Mouse (Mus musculus): ENCODE measurements at regions not wholly inside any gene's neighbourhood (a gene's known extent, or its start where the extent isn't known, plus 50 kb on each side); places are given as distances from the start of the nearest gene placed in this dataset.

DNA sequence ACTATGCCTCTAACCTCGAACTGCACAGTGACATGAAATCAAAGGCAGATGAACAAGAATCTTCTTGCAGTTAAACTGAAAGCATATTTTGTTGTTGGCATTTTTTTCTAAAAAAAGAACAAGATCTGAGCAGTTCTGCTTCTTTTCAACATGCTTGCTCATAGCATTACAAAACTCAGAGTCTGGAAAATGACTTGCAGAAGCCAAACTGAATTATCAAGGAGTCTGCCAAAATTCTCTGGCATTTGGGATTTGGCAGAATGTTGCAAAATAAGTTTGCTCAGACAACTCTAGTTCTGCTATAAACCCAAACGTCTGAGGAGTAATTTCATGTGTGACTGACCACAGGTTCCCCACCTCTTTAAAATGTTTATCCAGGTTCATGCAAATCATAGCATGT lies 907.3 kb upstream of the Gm37988 start:
- DNase-seq (ENCODE audit: low read depth, low spot score) = peak; percentile 6

GRCm38 (mm10) chr1:3903432-3903831 lies 904.3 kb upstream of the Gm37988 start:
- no peak for DNase-seq (ENCODE audit: low read depth, low spot score)

DNA sequence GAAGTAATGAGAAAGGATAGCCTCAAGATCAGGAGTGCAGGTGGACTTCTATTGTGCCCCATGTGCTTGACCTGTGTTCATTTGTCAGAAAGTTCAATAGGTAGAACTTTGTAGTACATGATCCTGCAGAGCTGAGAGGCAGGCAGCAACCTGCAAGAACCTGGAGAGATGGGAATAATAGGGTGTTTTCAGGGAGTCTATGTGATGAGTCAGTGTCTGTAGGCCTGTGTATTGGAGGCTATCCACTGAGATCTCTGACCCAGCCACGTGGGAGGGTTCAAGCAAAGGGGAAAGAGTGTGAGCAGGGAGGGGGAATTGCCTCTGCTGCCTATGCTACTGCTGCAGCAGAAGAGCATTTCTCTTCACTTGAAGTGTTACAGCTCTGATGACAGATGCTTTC lies 895.2 kb upstream of the Gm37988 start:
- no peak for DNase-seq (ENCODE audit: low read depth, low spot score)

- DNase-seq (ENCODE audit: low read depth, low spot score) = no peak
Measured at GRCm38 (mm10) chr1:3913631-3914030, 894.1 kb upstream of the Gm37988 start.

Data from A20 (cell line).